Mouse (Mus musculus) erythroblast, embryonic 14.5 days (primary cell): ENCODE results near the gene Atp6v1e1.

ENCODE experiments used
- GATA1 ChIP-seq: IDR thresholded peaks from 2 replicates; pipeline ENCODE4 v1.6.1; 2012; ENCODE audit warnings: low read length, inconsistent platforms, mixed read lengths
- TAL1 ChIP-seq: IDR thresholded peaks from 3 replicates; pipeline ENCODE4 v1.6.1; 2012; ENCODE audit warnings: low read length, inconsistent platforms, mixed read lengths

DNA sequence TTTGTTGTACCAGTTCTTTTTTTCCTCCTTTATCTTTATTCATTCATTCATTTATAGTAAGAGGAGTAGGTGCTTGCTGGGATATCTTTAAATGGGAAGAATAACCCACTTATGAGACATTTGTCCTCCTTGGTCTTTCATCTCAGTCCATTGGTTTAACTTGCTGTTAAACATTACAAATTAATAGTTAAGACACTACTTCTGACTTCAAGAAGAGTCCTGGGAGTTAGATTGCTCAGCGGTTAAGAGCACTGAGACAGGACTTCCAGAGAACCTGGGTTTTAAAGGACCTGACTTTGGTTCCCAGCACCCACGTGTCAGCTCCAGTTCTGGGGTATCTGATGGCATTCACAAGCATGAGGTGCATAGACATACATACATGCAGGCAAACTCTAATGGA lies 76.2 kb downstream of the Atp6v1e1 start:
- TF ChIP-seq GATA1 (no peak), TAL1 (no peak)
